8 mouse cellular contexts compared by ENCODE assay signal in the genomic region with DNA sequence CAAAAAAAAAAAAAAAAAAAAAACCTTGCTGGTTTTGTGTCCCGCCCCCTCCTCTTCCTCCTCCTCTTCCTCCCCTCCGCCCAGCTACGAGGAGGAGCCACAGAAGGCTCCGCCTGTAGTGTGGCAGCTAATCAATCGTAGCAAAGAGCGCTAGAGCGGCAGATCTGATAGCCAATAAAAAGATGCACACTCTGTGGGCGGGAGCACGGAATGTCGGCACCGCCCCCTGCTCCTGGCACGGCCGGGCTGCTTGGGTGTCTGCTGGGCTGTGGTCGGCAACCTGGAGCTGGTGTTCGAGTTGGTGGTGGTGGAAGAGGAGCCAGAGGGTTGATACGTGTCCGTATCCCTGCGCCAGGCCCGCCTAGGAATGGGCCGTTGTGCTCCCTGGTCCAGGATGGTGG. TPM values are rescaled to one million over a fixed set of nuclear protein-coding genes. Genes with fewer than 3 reads are reported as not detected.
DNase-seq lines count a peak whose midpoint lies in the region; ATAC-seq and TF ChIP-seq lines count a peak whose summit lies in the region.

No protein-coding gene starts in this region.

- peak overlapping the region; percentile 79 for H3K4me3 ChIP-seq in bone marrow, adult 2 months (replicated peaks; ENCODE audit: control insufficient read depth, low read depth, low read length)
- peak overlapping the region; percentile 86 for H3K4me3 ChIP-seq in embryonic facial prominence, embryonic 15.5 days (replicated peaks)
- H3K4me3 ChIP-seq in limb, embryonic 15.5 days = peak overlapping the region; percentile 84

- no peaks in the 10 kb centered on the region for H3K9me3 ChIP-seq in embryonic facial prominence, embryonic 15.5 days (replicated peaks)
- H3K9me3 ChIP-seq in limb, embryonic 15.5 days = no peaks in the 10 kb centered on the region

- DNase-seq in 416B (ENCODE audit: low read depth) = peak; percentile 99
- DNase-seq in heart, adult 8-10 months (ENCODE audit: low spot score) = peak; percentile 99
- DNase-seq in kidney, adult 9 months = peak; percentile 99
- peak; percentile 91 to 95 for DNase-seq in monocyte, adult 2 months (ENCODE audit: low read depth in 1 of 2, low spot score in 2 of 2)
- DNase-seq in spleen, postnatal 36 days (ENCODE audit: low spot score in 2 of 2) = peak; percentile 97 to 98

- H3K4me1 ChIP-seq in bone marrow, adult 2 months (ENCODE audit: control insufficient read depth, insufficient read depth, low read length) = peaks cover 4% of the 10 kb centered on the region; the same call in 1 of the 2 replicates
- peaks cover 61% of the 10 kb centered on the region for H3K4me1 ChIP-seq in embryonic facial prominence, embryonic 15.5 days
- peaks cover 63% of the 10 kb centered on the region for H3K4me1 ChIP-seq in limb, embryonic 15.5 days

- peak overlapping the region; percentile 98 for H3K9ac ChIP-seq in embryonic facial prominence, embryonic 15.5 days
- H3K9ac ChIP-seq in limb, embryonic 15.5 days = peak overlapping the region; percentile 91

- H3K27me3 ChIP-seq in embryonic facial prominence, embryonic 15.5 days = no peaks in the 10 kb centered on the region
- H3K27me3 ChIP-seq in limb, embryonic 15.5 days = no peaks in the 10 kb centered on the region

- peak; percentile 97 for TF ChIP-seq POLR2A in bone marrow, adult 2 months (IDR thresholded peaks at IDR 0.05; ENCODE audit: borderline replicate concordance, control insufficient read depth, low read depth, low read length)

- peak; percentile 89 for ATAC-seq in embryonic facial prominence, embryonic 15.5 days (ENCODE audit: insufficient number of reproducible peaks, low FRiP score, low TSS enrichment, low read depth)
- peak; percentile 90 for ATAC-seq in limb, embryonic 15.5 days (ENCODE audit: insufficient number of reproducible peaks, low FRiP score, low TSS enrichment, low read depth)

- H3K36me3 ChIP-seq in embryonic facial prominence, embryonic 15.5 days = no peaks in the 10 kb centered on the region
- H3K36me3 ChIP-seq in limb, embryonic 15.5 days = no peaks in the 10 kb centered on the region

- WGBS in bone marrow, adult 2 months = under 1% methylated on average over 20 of the region's 20 CpGs
- 1% methylated on average over 19 of the region's 20 CpGs for WGBS in embryonic facial prominence, embryonic 15.5 days
- under 1% methylated on average over 19 of the region's 20 CpGs for WGBS in limb, embryonic 15.5 days

- TF ChIP-seq CTCF in bone marrow, adult 2 months (IDR thresholded peaks at IDR 0.05; ENCODE audit: control insufficient read depth, insufficient read depth, low read length) = no peak

- peak overlapping the region; percentile 57 for H3K27ac ChIP-seq in bone marrow, adult 2 months (ENCODE audit: control insufficient read depth, insufficient read depth, low read depth, low read length, poor library complexity)
- H3K27ac ChIP-seq in embryonic facial prominence, embryonic 15.5 days (replicated peaks) = peak overlapping the region; percentile 97
- H3K27ac ChIP-seq in limb, embryonic 15.5 days = peak overlapping the region; percentile 98

- peak overlapping the region; percentile 76 for H3K4me2 ChIP-seq in embryonic facial prominence, embryonic 15.5 days (replicated peaks)
- peak overlapping the region; percentile 76 for H3K4me2 ChIP-seq in limb, embryonic 15.5 days

RNA-seq across cellular contexts. Expression of a gene that starts 0.4 kb away (rescaled TPM):
- polyA plus RNA-seq in bone marrow, adult 2 months (2011; ENCODE audit: insufficient read depth, insufficient read length, low replicate concordance, missing spikeins) = 16.7 and 27.9 TPM in 2 replicates
- 9.4 and 10.3 TPM in 2 replicates for polyA plus RNA-seq in embryonic facial prominence, embryonic 15.5 days (2015; fragmentation: Nextera tagmentation; extraction: Ambion mirVana)
- total RNA-seq in heart, adult 8-10 months (2022) = 1 to 10 TPM; 5.7 to 8.6 (median 7.7) TPM
- 7.2 and 7.5 TPM in 2 replicates for polyA plus RNA-seq in limb, embryonic 15.5 days (2015; fragmentation: Nextera tagmentation; extraction: Ambion mirVana)

RNA-seq across cellular contexts. Expression of a gene that starts 13.4 kb away (rescaled TPM):
- not detected in 2 replicates for polyA plus RNA-seq in bone marrow, adult 2 months (2011; ENCODE audit: insufficient read depth, insufficient read length, low replicate concordance, missing spikeins)
- 0.13 and 0.15 TPM in 2 replicates for polyA plus RNA-seq in embryonic facial prominence, embryonic 15.5 days (2015; fragmentation: Nextera tagmentation; extraction: Ambion mirVana)
- not detected for total RNA-seq in heart, adult 8-10 months (2022)
- polyA plus RNA-seq in limb, embryonic 15.5 days (2015; fragmentation: Nextera tagmentation; extraction: Ambion mirVana) = 0.07 TPM in 1 of 2 replicates, not detected in the other

RNA-seq across cellular contexts. Expression of a gene that starts 50.1 kb away (rescaled TPM):
- 90.4 and 126 TPM in 2 replicates for polyA plus RNA-seq in bone marrow, adult 2 months (2011; ENCODE audit: insufficient read depth, insufficient read length, low replicate concordance, missing spikeins)
- polyA plus RNA-seq in embryonic facial prominence, embryonic 15.5 days (2015; fragmentation: Nextera tagmentation; extraction: Ambion mirVana) = 244 and 245 TPM in 2 replicates
- total RNA-seq in heart, adult 8-10 months (2022) = 100 to 1,000 TPM in 1 of 4 experiments, 10 to 100 TPM in 3; 76.5 to 101 (median 84.9) TPM
- polyA plus RNA-seq in limb, embryonic 15.5 days (2015; fragmentation: Nextera tagmentation; extraction: Ambion mirVana) = 238 and 277 TPM in 2 replicates

Comparison
In these comparisons a context has a peak if more than half of its experiments do, and no peak if none do; other contexts are left out.
1. Peak in every context shown above with its lines: DNase-seq, ATAC-seq, H3K4me3 ChIP-seq and H3K27ac ChIP-seq.